Mouse (Mus musculus) large intestine, adult 2 months (tissue): ENCODE results near the gene Csrnp2. TPM values are rescaled to one million over a fixed set of nuclear protein-coding genes. Genes with fewer than 3 reads are reported as not detected.

Source experiments
- DNase-seq: peaks from one replicate; pipeline ENCODE4 v3.0.0-alpha.2; 2012; ENCODE audit warnings: low read depth, low spot score
- WGBS: fragments of 180-500 bp; shearing (Covaris S2); methylation state at CpG from one replicate; pipeline ENCODE4 v1.1.7; 2018; 5-methylcytosine and 5-hydroxymethylcytosine counted together
- polyA plus RNA-seq: library from polyadenylated mRNA; depleted of rRNA; stranded (reverse); fragments of >200 nt; gene quantifications from 2 replicates; pipeline ENCODE4 v1.2.3, GENCODE M21; 2012

Csrnp2 gene
- polyA plus RNA-seq, 1 experiment: 1.3 TPM

GRCm38 (mm10) chr15:100485576-100485975, 9.7 kb downstream of the Csrnp2 start:
- DNase-seq: no peak
- 76% methylated on average over 3 of the region's 3 CpGs for WGBS

- WGBS: 83% methylated on average over 4 of the region's 4 CpGs
- no peak for DNase-seq
Observed at GRCm38 (mm10) chr15:100478925-100479324, 16.4 kb downstream of the Csrnp2 start.

GRCm38 (mm10) chr15:100478351-100478750, 16.9 kb downstream of the Csrnp2 start:
- 62% methylated on average over 10 of the region's 10 CpGs for WGBS

GRCm38 (mm10) chr15:100473926-100474503, 21.3 kb downstream of the Csrnp2 start:
- no peak for DNase-seq
- 81% methylated on average over 7 of the region's 7 CpGs for WGBS

More at GRCm38 (mm10) chr15:100478351-100478750, 16.9 kb downstream of the Csrnp2 start:
- DNase-seq: no peak

GRCm38 (mm10) chr15:100470037-100470436, 25.3 kb downstream of the Csrnp2 start:
- DNase-seq: no peak

GRCm38 (mm10) chr15:100469189-100469545, 26.1 kb downstream of the Csrnp2 start:
- WGBS: 1% methylated on average over 19 of the region's 19 CpGs
- DNase-seq: no peak

More at GRCm38 (mm10) chr15:100470037-100470436, 25.3 kb downstream of the Csrnp2 start:
- WGBS: 61% methylated on average over 10 of the region's 10 CpGs

- DNase-seq: no peak
- 2% methylated on average over 83 of the region's 84 CpGs for WGBS
Observed at GRCm38 (mm10) chr15:100468295-100469188, 26.7 kb downstream of the Csrnp2 start, which contains the start of gene Letmd1. Gene Letmd1, plus strand, starts transcription at chr15:100469023.

- WGBS: 30% methylated on average over 8 of the region's 8 CpGs
Observed at GRCm38 (mm10) chr15:100467738-100468137, 27.6 kb downstream of the Csrnp2 start.

GRCm38 (mm10) chr15:100465432-100465831, 29.9 kb downstream of the Csrnp2 start:
- DNase-seq: no peak
- 33% methylated on average over 2 of the region's 2 CpGs for WGBS

More at GRCm38 (mm10) chr15:100467738-100468137, 27.6 kb downstream of the Csrnp2 start:
- DNase-seq: no peak

GRCm38 (mm10) chr15:100463712-100464111, 31.6 kb downstream of the Csrnp2 start:
- DNase-seq: peak; percentile 47
- 12% methylated on average over 6 of the region's 6 CpGs for WGBS

- WGBS: 54% methylated on average over 5 of the region's 5 CpGs
- DNase-seq: no peak
Observed at GRCm38 (mm10) chr15:100462086-100462485, 33.2 kb downstream of the Csrnp2 start.

- DNase-seq: no peak
- 70% methylated on average over 9 of the region's 9 CpGs for WGBS
Observed at GRCm38 (mm10) chr15:100461646-100462045, 33.6 kb downstream of the Csrnp2 start.

- WGBS: 8% methylated on average over 12 of the region's 12 CpGs
- peak; percentile 45 for DNase-seq
Observed at GRCm38 (mm10) chr15:100460942-100461341, 34.3 kb downstream of the Csrnp2 start.

GRCm38 (mm10) chr15:100458055-100458454, 37.2 kb downstream of the Csrnp2 start:
- peak; percentile 51 for DNase-seq
- 34% methylated on average over 10 of the region's 10 CpGs for WGBS

- WGBS: 5% methylated on average over 17 of the region's 17 CpGs
- peak; percentile 43 for DNase-seq
Observed at GRCm38 (mm10) chr15:100457340-100457739, 37.9 kb downstream of the Csrnp2 start.

- 68% methylated on average over 7 of the region's 7 CpGs for WGBS
- no peak for DNase-seq
Observed at GRCm38 (mm10) chr15:100456356-100456991, 38.8 kb downstream of the Csrnp2 start.

GRCm38 (mm10) chr15:100452486-100452885, 42.8 kb downstream of the Csrnp2 start:
- no peak for DNase-seq
- 61% methylated on average over 11 of the region's 11 CpGs for WGBS

GRCm38 (mm10) chr15:100451245-100451644, 44.0 kb downstream of the Csrnp2 start:
- no peak for DNase-seq
- WGBS: 58% methylated on average over 16 of the region's 16 CpGs

- 88% methylated on average over 3 of the region's 3 CpGs for WGBS
- no peak for DNase-seq
Observed at GRCm38 (mm10) chr15:100449495-100449894, 45.8 kb downstream of the Csrnp2 start.

GRCm38 (mm10) chr15:100448572-100448971, 46.7 kb downstream of the Csrnp2 start:
- 88% methylated on average over 4 of the region's 4 CpGs for WGBS
- DNase-seq: no peak
